Mouse (Mus musculus) bone marrow macrophage, adult 2 months (primary cell): ENCODE measurements around the gene Ston1.

ENCODE experiments used
- CTCF ChIP-seq: IDR thresholded peaks from 2 replicates; pipeline ENCODE4 v1.5.1; 2012; ENCODE audit warnings: low read depth, mild to moderate bottlenecking, low read length, moderate library complexity
- POLR2A ChIP-seq: IDR thresholded peaks from 2 replicates; pipeline ENCODE4 v1.6.1; 2012; ENCODE audit warnings: mild to moderate bottlenecking, low read depth, low read length, borderline replicate concordance

GRCm38 (mm10) chr17:88590251-88590650, 7.2 kb upstream of the Ston1 start:
- TF ChIP-seq POLR2A (no peak), CTCF (no peak)
